Mouse (Mus musculus): Measurements from ENCODE around the gene Gli3.

The Gli3 gene

DNA sequence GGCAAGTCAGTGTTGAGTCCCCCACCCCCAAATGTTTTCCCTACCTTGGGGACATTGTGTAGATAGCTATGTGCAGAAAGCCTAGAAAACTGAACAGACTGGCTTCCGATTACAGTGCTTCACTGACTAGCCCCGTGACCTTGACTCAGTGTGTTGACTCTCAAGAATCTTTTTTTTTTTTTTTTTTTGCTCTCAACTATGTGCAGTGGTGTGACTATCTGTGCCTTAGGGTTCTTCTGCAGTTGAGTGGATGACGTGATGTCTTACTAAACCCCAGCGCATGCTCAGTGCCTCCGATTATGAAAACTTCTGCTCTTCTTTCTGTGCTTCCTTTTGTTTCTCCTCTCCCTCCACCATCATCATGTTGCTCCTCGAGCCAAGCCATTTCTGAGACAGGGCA lies 87.7 kb downstream of the Gli3 start:
- no peak for DNase-seq (ENCODE audit: extremely low read depth, low read depth)

DNA sequence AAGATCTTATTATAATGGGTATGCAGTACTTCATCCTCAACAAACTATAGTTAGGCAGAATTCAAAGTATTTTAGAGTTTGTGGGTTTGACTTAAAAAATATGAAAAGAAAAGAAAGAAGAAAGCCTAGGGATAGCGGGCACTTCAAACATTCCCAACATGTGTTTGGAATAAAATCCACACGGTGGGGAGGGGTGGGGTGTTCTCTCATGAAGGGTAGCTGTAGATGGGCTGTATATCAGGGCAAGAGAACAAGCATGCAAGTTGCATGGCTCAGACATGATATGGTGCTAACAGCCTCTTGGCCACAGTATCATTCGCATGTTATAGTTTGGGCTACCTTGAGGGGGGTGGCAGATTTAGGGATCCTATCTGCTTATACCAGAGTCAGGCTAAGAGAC lies 89.0 kb downstream of the Gli3 start:
- no peak for DNase-seq (ENCODE audit: extremely low read depth, low read depth)

DNA sequence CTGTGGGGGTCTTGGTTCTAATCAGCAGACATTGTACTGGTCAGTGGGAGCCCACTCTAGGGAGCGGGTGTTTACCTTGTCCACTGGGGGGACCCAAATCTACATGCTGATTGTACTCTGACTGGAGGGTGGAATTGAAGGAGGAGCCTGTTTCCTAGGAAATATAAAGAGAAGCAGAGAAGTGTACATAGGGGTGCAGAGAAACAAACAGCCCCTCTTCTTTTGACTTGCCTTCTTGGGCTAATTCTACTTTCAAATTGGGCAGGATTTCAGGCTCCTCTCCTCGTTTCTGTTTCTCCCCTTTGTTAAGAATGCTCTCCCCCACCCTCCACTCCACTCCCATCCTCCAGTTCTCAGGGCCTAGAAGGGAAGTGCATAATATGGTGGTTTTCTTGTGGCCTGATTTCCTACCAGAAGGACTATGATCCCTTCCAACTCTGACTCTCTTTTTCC lies 93.6 kb downstream of the Gli3 start:
- DNase-seq (ENCODE audit: extremely low read depth, low read depth), result no peak

DNA sequence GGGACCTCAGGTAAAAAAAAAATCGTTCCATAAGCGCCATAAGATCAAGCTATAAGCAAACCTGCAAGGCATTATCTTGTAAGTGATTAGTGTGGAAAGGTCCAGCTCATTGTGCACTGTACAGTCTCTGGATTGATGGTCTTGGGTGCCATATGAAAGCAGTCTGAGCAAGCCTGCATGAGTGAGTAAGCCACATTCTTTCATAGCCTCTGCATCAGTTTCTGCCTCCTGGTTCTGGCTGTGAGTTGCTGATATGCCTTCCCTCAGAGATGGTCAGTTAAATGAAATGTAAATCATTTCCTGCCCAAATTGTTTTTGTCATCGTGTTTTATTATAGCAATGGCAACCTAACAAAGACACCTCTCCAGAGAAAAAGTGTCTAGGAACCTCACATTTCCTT lies 98.4 kb downstream of the Gli3 start:
- no peak for DNase-seq (ENCODE audit: extremely low read depth, low read depth)

DNA sequence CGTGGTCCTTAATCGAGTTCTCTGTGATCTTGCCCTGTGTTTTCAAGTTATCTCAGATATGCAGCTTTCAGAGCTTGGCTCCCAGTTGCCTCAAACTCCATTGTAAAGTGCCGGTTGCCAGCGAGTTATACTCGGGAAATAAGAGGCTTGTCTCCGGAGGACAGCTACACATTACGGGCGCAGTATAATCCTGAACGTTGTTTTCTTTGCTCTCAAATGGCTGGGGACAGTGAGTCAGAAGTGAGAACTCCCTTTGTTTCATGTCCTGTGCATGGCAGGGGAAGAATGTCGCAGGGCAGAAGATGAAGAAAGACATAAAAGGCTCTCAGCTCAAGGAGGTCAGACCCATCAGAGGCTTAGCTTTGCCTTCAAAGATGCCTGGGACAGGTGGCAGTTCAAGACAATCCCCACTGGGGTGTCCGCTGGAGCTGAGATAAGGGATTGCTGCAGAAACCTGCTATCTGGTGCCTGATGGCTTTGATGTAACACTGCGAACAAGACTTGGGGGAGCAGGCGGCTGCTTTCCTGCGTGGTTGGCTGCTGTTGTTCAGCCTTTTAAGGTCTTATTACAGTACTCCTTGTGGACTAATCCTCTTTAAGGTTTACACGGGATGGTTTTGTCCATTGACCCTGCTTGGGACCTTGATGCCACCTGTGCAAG lies 108.0 kb downstream of the Gli3 start:
- no peak for DNase-seq (ENCODE audit: extremely low read depth, low read depth)

DNA sequence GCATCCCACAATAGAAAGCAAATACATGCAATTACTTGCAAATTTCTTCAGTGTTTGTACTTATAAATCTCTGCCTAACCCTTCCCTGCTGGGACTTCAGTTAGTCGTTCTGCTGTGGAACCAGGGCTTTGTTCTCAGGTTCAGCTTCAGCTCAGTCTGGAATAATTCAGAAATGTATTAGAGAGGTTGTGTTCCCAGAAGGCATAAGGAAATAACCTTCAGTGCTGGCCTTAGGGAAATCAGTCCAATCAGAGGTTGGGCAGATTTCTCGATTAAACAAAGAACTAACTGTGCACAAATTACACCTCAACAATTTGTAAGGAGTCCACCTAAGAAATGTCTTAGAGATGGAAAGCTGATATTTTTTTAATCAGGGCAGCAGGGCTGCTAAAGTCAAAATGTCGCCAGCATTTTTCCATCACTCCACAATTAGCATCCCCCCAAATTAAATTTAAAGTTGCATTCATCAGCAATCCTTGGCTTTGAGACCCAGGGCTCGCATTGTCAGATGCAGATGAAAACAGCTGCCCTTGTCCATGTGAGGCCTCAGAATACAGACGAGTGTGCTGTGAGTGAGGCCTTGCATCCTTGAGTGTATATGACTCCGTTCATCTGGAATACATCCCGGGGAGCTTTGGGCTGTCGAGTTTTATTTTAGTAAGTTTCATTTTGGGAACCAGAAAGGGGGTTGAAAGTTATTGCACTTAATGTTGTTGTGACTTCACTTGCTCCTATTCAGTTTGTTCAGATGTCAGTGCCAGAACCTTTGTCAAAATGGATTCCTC lies 114.3 kb downstream of the Gli3 start:
- no peak for DNase-seq (ENCODE audit: extremely low read depth, low read depth)

DNA sequence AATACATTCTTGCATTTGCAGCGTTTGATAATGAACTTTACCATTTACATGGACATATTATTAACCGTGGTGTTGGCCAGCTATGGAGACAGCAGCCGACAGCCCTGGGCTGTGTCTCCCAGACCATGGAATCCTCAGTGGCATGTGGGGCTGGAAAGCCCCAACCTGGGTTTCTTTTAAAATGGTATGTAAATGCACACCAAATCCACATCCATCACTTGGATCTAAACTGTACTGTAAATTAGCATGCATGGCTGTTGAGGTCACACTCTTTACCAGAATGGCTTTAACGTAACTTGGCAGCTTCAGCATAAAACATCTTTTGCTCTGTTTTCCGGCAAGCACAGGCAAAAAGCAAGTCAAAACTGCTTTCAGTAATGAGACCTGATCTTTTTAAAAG lies 117.4 kb downstream of the Gli3 start:
- no peak for DNase-seq (ENCODE audit: extremely low read depth, low read depth)

DNA sequence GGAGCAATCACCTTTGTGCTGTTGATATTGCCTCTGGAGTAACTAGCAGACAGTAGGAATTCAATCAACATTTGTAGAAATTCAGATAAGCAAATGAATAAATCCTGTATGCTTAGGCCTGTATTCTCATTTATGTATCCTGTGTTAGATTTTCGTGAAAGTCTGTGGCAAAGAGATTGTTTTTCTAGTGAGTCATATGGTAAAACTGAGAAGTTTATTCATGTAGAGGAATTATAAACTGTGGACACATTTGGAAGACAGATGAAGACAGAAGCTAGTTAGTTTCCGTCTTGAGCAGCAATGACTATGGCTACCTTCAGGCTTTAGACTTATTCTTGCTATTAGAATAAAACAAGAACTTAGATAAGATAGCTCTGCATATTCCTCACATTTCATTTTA lies 122.9 kb downstream of the Gli3 start:
- no peak for DNase-seq (ENCODE audit: extremely low read depth, low read depth)

DNA sequence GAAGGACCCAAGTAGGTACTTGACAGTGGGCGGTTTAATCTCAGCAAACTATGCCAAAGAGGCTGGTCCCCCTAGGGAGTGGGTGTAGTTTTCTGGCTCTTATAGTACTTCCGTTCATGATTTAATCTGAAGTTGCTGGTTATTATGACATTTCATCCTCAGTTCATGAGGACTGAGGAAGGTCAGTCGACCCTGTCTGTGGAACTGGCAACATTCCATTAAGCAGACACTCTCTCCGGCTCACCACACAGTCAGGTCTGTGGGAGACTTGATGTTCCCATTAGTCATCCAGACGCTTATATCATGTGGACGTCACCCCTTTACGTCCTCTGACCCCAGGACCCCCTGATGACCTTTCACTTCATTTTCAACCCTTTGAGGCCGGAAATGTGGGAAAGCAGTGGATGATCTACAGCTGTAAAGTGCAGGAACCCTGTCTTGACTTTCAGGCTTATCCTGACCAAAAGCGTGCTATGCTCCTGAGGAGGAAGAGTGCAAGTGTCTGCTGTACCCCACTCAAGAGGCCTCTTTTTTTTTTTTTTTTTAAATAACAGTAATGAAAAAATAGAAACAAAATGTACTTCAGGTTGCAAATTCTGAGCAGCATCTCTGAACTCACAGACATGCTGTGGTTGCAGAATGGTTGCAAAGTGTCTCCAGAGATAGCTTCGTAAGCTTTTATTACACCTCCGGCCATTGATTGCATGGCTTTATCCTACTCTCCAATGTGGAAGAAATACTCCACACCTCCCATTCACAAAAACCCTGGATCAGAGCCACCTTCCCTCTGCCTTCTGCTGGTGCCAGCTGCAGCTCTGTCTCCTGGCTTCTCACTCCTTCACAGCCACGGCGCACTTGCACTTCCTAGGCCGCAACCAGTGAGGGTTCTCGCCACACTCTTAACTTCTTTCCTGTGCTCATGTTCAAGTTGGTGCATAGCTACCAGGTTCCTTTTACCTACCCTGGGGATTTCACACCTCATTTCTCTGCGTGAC lies 125.5 kb downstream of the Gli3 start:
- no peak for DNase-seq (ENCODE audit: extremely low read depth, low read depth)

DNA sequence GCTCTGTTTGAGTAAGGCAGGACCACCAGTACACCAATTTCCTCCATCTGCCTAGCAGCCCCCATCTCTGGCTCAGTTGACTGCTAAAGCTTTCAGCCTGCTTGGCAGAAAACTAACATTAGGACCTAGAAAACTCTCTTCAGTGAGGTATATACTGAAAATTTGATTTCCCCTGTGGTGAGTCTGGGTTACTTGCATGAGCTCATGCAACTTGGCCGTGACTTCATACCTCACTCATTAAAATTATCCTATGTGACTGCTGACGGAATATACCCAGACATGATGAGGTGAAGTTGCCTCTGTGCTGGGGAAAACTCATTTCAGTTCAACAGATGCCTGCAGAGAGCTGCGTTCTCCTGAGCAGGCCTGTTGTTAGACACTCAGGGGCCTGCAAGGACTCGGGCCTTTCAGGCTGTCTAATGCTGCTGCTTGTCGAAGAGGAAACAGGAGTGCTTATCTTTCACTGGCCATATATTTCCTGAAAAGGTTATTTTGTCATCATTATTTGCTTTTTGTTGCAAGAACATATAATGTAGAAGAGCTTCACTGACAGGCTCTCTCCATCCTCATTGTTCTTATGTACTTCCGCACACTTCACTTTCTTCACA lies 127.4 kb downstream of the Gli3 start:
- no peak for DNase-seq (ENCODE audit: extremely low read depth, low read depth)

DNA sequence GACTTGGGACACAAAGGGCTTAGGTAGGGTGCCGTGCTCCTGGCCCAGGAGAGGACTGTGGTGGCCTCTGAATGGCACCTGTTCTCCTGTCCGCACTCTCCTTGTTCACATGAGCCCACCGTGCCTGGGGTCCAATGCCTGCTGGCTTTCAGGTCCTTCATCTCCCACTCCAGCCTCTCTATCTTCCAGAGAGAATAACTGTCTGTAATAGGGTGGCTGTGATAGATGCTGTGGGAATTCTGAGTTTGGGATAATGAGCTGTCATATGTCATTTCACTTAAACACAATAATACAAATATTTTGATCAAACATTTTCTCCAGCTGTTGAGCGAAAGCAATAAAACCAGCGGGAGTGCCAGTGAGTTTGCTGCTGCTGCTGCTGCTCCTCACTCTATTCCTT lies 133.6 kb downstream of the Gli3 start:
- no peak for DNase-seq (ENCODE audit: extremely low read depth, low read depth)

DNA sequence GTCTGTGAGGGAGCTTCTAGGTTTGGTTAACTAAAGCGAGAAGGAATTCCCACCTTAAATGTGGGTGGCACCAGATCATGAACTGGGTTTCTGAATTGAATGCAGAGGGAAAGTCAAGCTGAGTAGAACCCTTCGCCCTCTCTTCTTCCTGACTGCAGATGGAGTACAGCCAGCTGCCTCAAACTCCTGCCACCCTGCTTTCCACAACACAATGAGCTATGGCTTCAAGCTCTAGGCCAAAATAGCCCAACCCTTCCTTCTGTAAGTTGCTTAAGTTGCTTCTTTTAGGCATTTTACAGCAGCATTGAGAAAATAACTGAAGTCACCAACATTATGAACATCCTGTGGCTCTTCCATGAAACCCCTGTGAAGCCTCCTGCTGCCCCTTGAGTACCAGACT lies 136.7 kb downstream of the Gli3 start:
- no peak for DNase-seq (ENCODE audit: extremely low read depth, low read depth)

DNA sequence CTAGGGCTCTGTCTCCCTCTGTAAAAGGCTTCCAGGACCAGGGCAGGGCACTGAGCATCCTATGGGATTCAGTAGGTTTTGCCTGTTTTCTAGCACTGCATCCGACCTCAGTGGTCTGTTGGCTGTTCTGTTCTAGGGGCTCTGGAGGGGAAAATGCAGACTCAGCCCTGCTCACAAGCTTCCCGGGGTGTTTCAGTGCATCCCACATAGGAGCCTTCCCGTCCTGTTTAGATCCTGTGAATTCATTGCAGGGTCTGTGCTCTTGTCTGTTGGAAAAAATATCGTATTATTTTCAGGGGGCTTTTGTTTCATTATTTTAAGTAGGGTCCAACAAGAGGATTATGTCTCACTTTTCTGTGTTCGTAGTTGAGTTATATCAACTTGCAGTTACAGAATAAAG lies 139.1 kb downstream of the Gli3 start:
- no peak for DNase-seq (ENCODE audit: extremely low read depth, low read depth)

DNA sequence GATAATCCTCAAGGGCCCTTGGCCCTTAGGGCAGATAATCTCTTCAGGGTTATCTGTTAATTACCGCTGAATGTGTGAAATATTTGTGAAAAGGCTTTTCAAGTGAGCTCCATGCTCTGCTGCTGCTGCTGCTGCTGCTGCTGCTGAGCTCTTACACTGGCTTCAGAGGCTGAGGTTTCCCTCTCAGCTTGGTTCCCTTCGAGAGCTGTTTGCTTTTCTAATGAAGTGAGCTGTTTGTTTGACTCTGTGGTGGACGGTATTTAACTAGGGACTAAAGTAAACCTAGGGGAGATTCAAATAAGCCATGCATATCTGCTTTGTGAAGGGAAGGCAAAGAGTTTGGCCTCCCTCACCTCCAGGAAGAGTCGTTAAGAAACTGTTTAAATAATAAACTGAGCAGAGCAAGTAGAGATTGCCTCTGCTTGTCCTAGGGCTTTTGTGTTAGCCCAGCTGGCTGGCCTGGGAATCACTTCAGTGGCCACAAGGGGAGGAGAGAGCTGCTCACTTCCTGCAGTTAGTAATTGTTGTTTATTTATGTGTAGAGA lies 139.7 kb downstream of the Gli3 start:
- DNase-seq (ENCODE audit: extremely low read depth, low read depth), result no peak

DNA sequence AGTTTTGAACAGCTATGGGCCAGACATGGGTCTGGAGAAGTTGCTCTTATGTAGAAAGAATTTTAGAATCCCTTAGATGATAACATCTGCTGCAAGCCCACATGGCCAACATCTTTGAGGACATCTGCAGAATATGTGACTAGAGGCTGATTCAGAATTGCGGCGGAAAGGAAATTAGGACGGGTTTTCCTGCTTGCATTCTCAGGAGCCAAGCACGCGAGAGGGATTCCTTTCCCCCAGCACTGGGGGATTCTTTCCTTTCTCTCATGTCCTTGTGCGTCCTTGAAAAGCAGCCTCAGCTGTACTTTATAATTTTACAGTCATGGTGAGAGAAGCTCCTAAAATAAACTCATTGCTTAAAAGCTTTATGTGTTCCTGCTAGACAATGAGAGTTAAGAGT lies 141.0 kb downstream of the Gli3 start:
- DNase-seq (ENCODE audit: extremely low read depth, low read depth), result no peak

DNA sequence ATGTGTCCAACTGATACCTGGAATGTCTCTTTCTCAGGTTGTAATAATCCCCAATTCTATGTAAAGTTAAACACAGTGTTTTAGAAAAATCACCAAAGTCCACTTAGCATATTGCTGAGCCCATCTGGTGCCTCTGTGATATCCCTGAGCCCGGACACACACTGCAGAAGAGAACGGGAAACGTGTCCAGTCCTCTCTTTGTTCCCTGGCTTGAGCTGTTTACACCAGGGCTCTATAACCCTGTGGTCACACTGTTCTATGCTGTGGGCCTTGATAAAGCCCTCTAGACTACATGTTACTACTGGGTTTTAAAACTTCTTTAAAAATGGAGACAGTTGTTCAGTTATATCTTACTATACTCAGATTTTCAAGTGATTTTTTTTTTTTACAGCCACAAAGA lies 154.4 kb downstream of the Gli3 start:
- DNase-seq (ENCODE audit: extremely low read depth, low read depth), result no peak

DNA sequence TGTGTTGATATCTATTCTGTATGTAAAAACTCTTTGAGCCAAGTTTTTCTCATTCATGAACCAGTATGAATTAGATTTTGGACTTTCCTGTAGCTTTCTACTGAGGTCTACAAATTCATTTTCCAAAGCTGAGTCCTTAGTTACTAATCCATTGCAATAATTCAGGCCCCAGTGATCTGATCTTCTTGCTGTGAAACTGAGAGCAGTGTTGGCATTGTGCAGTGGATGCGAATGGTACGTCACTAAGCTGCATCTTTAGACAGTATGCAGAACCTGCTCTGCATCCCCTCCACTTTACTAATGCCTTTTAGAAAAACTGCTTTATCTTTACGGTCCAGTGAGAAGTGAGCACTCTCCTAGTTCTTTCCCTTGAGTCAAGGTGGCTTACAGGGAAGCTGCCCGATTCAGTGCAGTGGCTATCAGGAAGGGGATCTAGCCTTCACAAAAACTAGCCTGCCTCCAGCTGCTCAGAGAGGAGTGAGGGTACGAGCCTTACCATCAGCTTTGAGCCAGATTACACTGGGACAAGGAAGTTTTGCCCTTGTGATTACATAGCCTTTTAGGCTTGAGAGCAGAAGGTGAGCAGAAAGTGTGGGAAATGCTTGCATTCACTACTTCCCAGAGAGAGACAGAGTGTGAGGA lies 155.1 kb downstream of the Gli3 start:
- DNase-seq (ENCODE audit: extremely low read depth, low read depth), result no peak

DNA sequence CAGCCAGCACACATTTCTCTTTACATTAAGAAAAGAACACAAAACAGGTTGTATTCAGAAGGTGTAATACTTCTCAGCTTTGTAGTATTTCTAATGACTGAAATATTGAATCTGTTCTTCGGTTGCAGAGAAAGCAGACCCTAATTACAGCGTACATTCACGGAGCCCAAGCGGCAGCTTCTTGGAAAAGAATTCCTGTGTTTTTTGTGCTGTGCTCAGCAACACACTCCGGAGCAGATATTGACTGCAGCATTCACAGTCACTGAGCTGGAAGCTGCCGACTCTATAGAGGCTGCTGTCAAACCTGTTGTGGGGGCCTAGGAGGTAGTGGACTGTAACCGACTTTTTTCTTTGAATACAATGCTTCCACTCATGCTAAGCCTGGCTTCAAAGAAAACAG lies 158.0 kb downstream of the Gli3 start:
- DNase-seq (ENCODE audit: extremely low read depth, low read depth), result no peak

DNA sequence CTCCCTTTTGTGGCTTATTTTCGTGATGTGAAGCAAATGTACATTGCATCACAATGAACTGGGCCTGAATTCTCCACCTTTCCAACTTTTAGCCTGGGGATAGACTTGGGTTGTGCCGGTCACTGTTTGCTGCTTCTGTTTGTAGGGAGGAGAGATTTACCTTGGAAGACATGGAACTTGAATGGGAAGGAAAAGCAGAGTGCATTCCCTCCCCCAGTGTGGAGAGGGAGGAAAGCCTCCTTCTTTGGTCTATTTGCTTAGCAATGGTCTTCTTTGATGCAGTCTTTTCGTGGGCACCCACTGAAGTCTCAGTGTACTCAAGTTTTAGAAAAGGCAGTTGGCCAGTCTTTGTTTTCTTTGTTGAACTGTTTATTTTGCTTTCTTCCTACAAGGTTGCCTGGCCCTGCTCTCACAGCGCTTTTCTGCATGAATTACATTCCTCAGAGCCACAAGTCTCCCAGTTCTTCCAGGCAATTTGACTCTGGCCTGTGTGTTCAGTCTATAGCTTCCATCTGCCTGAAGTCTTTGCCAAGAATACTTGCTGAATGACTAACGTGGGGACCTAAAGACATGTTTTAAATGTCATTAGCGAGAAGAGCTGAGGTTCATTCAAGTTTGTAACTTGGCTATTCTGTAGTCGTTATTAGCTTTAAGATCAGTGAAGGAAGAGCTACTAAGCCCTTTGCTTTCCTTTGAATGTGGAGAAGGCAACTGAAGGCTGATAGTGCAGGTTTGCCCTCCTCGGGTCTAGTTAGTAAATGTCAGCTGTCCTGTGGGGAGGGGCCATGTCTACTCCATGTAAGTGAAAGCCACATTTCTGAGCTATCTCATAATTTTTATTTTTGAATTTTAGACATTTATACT lies 161.7 kb downstream of the Gli3 start:
- no peak for DNase-seq (ENCODE audit: extremely low read depth, low read depth)

DNA sequence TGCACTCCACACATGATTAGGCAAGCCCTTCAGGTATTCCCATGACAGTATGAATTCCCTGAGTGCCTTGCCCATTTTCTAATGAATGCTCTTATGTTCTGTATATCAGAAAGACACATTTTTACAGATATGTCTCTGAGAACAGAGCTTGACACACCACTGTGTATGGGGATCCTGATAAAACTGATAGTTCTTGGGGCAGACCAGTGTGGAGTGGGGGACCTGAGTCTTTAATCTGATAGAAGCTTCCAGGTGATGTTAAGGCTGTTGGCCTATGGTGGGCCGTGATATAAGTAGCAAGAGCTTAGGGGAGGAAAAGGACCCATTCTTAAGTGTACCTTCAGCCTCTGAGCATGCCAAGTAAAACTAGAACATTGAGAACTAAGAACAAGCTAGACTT lies 178.5 kb downstream of the Gli3 start:
- no peak for DNase-seq (ENCODE audit: extremely low read depth, low read depth)

Measured in MEL-GATA-1-ER (cell line).